Mouse (Mus musculus): ENCODE measurements at regions not wholly inside any gene's neighbourhood (a gene's known extent, or its start where the extent isn't known, plus 50 kb on each side); places are given as distances from the start of the nearest gene placed in this dataset.

DNA sequence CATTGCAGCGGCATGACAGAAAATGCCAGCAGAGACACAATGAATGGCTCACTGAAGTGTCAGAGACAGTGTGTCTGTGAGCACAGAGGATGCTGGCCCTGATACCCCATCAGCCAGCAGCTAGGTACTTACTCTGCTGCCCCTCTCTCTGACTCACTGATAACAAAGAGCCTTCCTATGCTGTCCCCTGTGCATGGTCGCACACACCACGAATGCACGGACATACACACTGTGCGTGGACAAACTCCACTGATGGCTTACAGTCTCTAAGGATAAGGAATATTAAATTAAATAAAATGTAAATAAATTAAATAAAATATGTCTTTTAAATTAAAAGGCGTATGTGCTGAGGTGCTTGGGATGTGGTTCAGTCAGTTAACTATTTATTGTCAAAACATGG is 438.2 kb downstream of the Rwdd3 start:
- 88% methylated on average over 6 of the region's 6 CpGs for WGBS
- no peak overlapping the region for H3K4me2 ChIP-seq
- H3K9me3 ChIP-seq (replicated peaks) = no peaks in the 10 kb centered on the region
- H3K4me1 ChIP-seq (replicated peaks) = no peaks in the 10 kb centered on the region
- no peaks in the 10 kb centered on the region for H3K36me3 ChIP-seq
- no peaks in the 10 kb centered on the region for H3K27me3 ChIP-seq (replicated peaks)
- no peak overlapping the region for H3K27ac ChIP-seq (ENCODE audit: poor library complexity, severe bottlenecking)
- no peak overlapping the region for H3K4me3 ChIP-seq
- 0 out of 2 replicates have a peak, but pooled peaks have one; percentile 36 for ATAC-seq (ENCODE audit: insufficient number of reproducible peaks, low FRiP score)
- H3K9ac ChIP-seq = no peak overlapping the region

DNA sequence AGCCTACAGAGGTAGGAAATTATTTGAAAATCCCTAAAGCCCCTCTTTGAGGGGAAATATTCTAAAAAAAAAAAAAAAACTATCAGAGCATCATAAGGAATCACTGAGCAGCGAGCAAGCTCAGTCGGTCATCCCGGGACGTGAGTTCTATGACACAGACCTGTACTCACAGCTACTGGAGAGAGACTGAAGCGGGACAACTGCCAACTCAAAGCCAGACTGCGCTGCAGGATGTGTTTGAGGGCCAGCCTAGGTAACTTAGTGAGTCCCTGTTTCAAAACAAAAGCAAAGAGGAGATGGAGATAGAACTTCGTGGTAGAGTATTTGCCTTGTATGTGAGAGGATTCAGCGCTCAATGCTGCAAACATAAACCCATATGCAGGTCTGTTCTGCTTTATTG is 439.1 kb downstream of the Rwdd3 start:
- Histone ChIP-seq H3K4me1 (replicated peaks) (no peaks in the 10 kb centered on the region), H3K27me3 (replicated peaks) (no peaks in the 10 kb centered on the region), H3K4me2 (no peak overlapping the region), H3K27ac (ENCODE audit: poor library complexity, severe bottlenecking) (no peak overlapping the region), H3K36me3 (no peaks in the 10 kb centered on the region), H3K4me3 (no peak overlapping the region), H3K9me3 (replicated peaks) (no peaks in the 10 kb centered on the region), H3K9ac (no peak overlapping the region)
- no peak for ATAC-seq (ENCODE audit: insufficient number of reproducible peaks, low FRiP score)
- 86% methylated on average over 8 of the region's 8 CpGs for WGBS

DNA sequence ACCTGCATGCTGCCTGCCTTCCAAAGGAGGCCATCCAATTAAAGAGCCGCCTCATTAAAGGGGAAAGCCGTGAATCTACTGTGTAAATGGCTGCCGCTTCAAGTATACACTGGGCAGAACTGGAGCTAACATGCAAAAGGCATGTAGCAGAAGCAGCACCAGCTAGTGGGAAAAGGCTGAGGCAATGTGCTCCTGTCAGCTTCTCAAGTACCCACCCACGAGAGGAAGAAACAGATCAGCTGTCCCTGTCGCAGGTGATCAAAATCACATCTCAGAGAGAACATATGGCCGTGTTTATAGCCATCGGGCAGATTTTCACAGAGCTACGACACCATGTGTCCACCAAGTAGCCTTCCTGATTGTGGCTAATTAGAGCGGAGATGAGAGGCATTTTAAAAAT is 440.2 kb downstream of the Rwdd3 start:
- H3K4me3 ChIP-seq = no peak overlapping the region
- H3K27me3 ChIP-seq (replicated peaks) = no peaks in the 10 kb centered on the region
- no peaks in the 10 kb centered on the region for H3K36me3 ChIP-seq
- no peak for ATAC-seq (ENCODE audit: insufficient number of reproducible peaks, low FRiP score)
- 76% methylated on average over 9 of the region's 9 CpGs for whole genome bisulfite sequencing
- no peak overlapping the region for H3K27ac ChIP-seq (ENCODE audit: poor library complexity, severe bottlenecking)
- H3K4me2 ChIP-seq = no peak overlapping the region
- H3K4me1 ChIP-seq (replicated peaks) = no peaks in the 10 kb centered on the region
- H3K9ac ChIP-seq = no peak overlapping the region
- no peaks in the 10 kb centered on the region for H3K9me3 ChIP-seq (replicated peaks)

DNA sequence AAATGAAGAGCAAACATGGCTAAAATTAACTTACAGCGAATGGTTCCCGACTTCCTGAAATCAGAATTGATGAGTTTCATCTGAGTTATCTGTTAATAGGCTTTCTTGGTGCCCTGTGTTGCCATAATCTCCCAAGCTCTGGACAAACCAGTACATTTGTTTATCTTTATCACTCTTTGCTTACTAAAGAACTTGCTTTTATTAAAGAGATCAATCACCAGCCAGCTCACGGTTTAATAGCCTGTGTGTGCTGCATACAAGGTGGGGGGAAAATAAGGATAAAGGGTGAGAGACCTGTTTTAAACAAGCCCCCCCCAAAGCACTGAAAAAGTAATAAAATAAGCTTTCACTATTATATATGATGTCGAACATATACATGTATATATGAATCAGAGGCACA is 441.3 kb downstream of the Rwdd3 start:
- Histone ChIP-seq H3K4me2 (no peak overlapping the region), H3K27me3 (replicated peaks) (no peaks in the 10 kb centered on the region), H3K36me3 (no peaks in the 10 kb centered on the region), H3K4me3 (no peak overlapping the region), H3K9ac (no peak overlapping the region), H3K4me1 (replicated peaks) (no peaks in the 10 kb centered on the region), H3K9me3 (replicated peaks) (no peaks in the 10 kb centered on the region), H3K27ac (ENCODE audit: poor library complexity, severe bottlenecking) (no peak overlapping the region)
- 75% methylated on average over 4 of the region's 4 CpGs for WGBS
- ATAC-seq (ENCODE audit: insufficient number of reproducible peaks, low FRiP score) = no peak

DNA sequence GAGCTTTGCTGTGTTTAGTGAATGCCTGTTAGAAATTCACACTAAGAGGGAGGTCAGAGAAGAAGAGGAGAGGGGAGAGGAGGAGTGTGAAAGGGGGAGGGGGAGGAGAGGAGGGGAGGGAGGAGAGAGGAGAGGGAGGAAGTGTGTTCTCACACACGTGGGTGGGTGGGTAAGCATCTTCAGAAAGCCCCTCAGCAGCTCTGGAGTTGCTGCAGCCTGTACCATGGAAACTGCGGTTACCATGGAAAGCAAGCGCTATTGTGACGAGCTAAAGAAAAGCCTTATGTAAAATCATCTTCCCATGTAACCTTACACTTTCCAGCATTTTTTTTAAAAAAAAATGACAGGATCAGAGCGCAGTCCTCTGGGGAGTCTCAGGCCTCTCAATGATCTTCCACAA is 441.8 kb downstream of the Rwdd3 start:
- Histone ChIP-seq H3K36me3 (no peaks in the 10 kb centered on the region), H3K4me1 (replicated peaks) (no peaks in the 10 kb centered on the region), H3K4me3 (no peak overlapping the region), H3K27ac (ENCODE audit: poor library complexity, severe bottlenecking) (no peak overlapping the region), H3K4me2 (no peak overlapping the region), H3K9me3 (replicated peaks) (no peaks in the 10 kb centered on the region), H3K27me3 (replicated peaks) (no peaks in the 10 kb centered on the region), H3K9ac (no peak overlapping the region)
- no peak for ATAC-seq (ENCODE audit: insufficient number of reproducible peaks, low FRiP score)
- 64% methylated on average over 5 of the region's 5 CpGs for WGBS

DNA sequence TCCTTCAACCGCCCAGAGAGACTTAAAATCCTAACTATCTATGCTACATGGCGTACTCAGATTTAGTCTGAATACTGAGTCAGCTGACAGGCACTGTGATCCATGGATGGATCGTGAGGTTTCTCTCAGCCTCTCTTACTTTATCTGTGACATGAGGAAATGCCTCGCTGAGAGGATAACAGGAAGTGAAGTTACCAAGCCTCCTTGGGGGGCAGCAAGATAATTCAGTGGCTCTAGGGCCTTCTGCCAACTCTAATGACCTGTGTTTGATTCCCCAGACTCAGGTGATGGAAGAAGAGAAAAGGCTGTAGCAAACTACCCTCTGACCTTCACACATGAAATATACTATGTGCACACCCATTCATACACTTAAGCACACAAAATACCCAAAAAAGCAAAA is 486.3 kb downstream of the Rwdd3 start:
- H3K9me3 ChIP-seq (replicated peaks) = no peaks in the 10 kb centered on the region
- H3K27ac ChIP-seq (ENCODE audit: poor library complexity, severe bottlenecking) = no peak overlapping the region
- H3K27me3 ChIP-seq (replicated peaks) = no peaks in the 10 kb centered on the region
- H3K36me3 ChIP-seq = no peaks in the 10 kb centered on the region
- H3K4me3 ChIP-seq = no peak overlapping the region
- WGBS = 34% methylated on average over 4 of the region's 4 CpGs
- no peak for ATAC-seq (ENCODE audit: insufficient number of reproducible peaks, low FRiP score)
- H3K4me2 ChIP-seq = no peak overlapping the region
- H3K4me1 ChIP-seq (replicated peaks) = no peaks in the 10 kb centered on the region
- H3K9ac ChIP-seq = no peak overlapping the region

DNA sequence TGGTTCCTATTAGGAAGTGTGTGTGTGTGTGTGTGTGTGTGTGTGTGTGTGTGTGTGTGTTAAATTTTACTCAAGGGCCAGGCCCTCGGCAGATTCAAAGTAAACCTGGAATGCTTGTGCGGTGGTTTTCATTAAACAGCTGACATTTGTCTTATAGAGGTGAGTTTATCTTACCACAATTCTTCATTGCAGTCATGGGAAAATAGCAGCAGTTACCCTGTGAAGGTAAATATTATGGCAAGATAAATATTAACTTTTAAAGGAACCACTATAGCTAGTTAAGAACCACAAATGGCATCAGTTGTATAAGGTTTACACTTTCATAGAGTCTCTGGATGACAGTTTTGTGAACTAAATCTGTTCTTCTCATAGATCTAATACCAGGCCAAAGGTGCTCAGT is 495.6 kb downstream of the Rwdd3 start:
- no peak overlapping the region for H3K4me2 ChIP-seq
- H3K27me3 ChIP-seq (replicated peaks) = no peaks in the 10 kb centered on the region
- no peak for ATAC-seq (ENCODE audit: insufficient number of reproducible peaks, low FRiP score)
- WGBS = 75% methylated on average over 2 of the region's 2 CpGs
- H3K36me3 ChIP-seq = no peaks in the 10 kb centered on the region
- no peak overlapping the region for H3K4me3 ChIP-seq
- H3K27ac ChIP-seq (ENCODE audit: poor library complexity, severe bottlenecking) = no peak overlapping the region
- no peaks in the 10 kb centered on the region for H3K4me1 ChIP-seq (replicated peaks)
- H3K9ac ChIP-seq = no peak overlapping the region
- no peaks in the 10 kb centered on the region for H3K9me3 ChIP-seq (replicated peaks)

DNA sequence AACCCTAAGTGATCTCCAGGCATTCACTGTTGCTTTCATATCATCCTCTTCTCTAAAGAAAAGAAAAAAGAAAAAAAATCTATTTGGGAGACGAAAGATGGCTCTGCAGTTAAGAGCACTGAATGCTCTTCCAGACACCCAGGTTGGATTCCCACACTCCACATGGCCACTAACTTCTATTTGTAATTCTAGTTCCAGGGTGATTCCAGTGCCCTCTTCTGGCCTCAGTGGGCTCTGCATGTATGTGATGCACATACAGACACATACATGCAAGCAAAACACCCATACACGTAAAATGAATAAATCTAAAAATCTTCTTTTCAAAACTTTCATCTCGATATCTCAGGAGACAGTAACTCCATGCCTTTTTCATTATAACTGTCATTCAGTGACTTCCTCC is 502.8 kb downstream of the Rwdd3 start:
- no peak for ATAC-seq (ENCODE audit: insufficient number of reproducible peaks, low FRiP score)
- no peak overlapping the region for H3K4me3 ChIP-seq
- no peak overlapping the region for H3K27ac ChIP-seq (ENCODE audit: poor library complexity, severe bottlenecking)
- 93% methylated on average over 3 of the region's 3 CpGs for WGBS
- no peak overlapping the region for H3K4me2 ChIP-seq
- no peaks in the 10 kb centered on the region for H3K36me3 ChIP-seq
- no peaks in the 10 kb centered on the region for H3K9me3 ChIP-seq (replicated peaks)
- H3K9ac ChIP-seq = no peak overlapping the region
- no peaks in the 10 kb centered on the region for H3K27me3 ChIP-seq (replicated peaks)
- H3K4me1 ChIP-seq (replicated peaks) = no peaks in the 10 kb centered on the region

DNA sequence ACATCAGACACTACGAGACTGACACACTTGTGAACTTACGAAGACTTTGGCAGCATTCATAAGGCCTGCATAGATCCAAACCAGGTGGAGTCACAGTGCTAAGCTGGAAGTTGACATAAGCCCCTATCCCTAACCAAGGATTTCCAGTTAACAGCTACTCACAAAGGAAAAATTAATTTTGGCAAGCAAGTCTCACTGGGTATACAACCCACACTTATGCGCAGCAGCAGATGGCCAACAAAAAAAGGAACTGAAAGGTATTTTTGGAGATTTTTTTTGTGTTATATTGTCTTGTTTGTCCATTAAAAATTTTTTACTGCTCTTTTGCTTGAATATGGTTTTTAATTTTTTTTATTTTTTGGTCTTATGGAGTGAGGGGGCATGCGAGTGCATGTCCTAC is 509.0 kb downstream of the Rwdd3 start:
- H3K4me2 ChIP-seq = no peak overlapping the region
- H3K36me3 ChIP-seq = no peaks in the 10 kb centered on the region
- no peaks in the 10 kb centered on the region for H3K9me3 ChIP-seq (replicated peaks)
- H3K9ac ChIP-seq = no peak overlapping the region
- H3K27me3 ChIP-seq (replicated peaks) = no peaks in the 10 kb centered on the region
- ATAC-seq (ENCODE audit: insufficient number of reproducible peaks, low FRiP score) = no peak
- H3K27ac ChIP-seq (ENCODE audit: poor library complexity, severe bottlenecking) = no peak overlapping the region
- no peak overlapping the region for H3K4me3 ChIP-seq
- 86% methylated on average over 4 of the region's 4 CpGs for WGBS
- no peaks in the 10 kb centered on the region for H3K4me1 ChIP-seq (replicated peaks)

DNA sequence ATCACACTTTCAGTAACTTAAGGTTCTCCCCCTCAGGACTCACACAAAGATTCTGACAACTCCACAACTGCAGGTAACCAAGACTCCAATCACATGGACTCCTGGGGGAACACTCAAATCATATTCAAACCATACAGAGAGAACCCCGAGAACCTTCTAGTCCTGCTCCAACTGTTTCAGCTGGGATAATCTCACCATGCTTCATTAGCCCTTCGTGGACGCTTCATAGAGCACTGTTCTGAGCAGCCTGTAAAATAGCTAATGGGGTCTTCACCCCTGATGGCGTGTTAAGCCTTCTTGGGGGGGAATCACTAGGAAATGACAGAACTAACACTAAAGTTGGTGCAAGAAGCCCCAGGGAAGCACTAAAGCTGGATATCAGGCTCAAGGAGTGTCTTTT is 510.7 kb downstream of the Rwdd3 start:
- no peak overlapping the region for H3K4me3 ChIP-seq
- no peak for ATAC-seq (ENCODE audit: insufficient number of reproducible peaks, low FRiP score)
- H3K4me2 ChIP-seq = no peak overlapping the region
- H3K4me1 ChIP-seq (replicated peaks) = no peaks in the 10 kb centered on the region
- no peak overlapping the region for H3K9ac ChIP-seq
- H3K9me3 ChIP-seq (replicated peaks) = no peaks in the 10 kb centered on the region
- H3K27me3 ChIP-seq (replicated peaks) = no peaks in the 10 kb centered on the region
- H3K36me3 ChIP-seq = no peaks in the 10 kb centered on the region
- WGBS = 80% methylated on average over 4 of the region's 4 CpGs
- no peak overlapping the region for H3K27ac ChIP-seq (ENCODE audit: poor library complexity, severe bottlenecking)

DNA sequence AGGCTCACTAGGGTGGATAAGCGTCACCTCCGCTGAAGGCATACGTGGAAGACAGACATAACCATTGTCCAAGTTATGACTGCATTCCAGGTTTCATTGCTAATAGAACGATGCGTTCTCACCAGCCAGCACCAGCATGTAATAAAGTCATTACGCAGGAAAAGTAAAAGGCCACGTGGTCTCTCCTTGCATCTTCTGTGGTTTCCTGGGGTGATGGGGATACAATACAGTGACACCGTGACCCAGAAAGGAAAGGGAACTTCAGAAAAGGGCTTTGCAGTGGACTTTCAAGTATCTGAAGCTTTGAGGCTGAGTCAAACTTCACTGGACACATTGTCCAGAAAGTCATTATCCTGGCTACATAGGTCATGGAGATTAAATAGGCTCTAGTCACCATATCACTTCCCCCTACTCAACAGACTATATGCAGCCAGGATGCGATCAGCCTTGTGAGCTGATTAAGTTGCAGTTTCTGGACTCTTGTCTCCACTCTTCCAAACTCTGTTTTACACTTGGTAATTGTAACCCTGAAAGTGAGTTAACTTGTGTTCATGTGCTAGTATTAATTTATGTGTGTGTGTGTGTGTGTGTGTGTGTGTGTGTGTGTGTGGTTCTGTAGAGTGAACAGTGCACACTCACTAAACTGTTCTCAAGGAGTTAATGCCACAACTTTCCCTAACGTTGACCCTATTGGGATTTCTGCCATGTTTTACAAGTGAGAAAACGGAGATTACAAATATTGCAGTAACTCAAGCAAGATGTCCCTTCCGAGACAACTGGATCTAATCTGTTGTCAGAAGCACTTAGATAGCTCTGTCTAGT is 522.2 kb downstream of the Rwdd3 start:
- no peaks in the 10 kb centered on the region for H3K36me3 ChIP-seq
- WGBS = 76% methylated on average over 12 of the region's 12 CpGs

DNA sequence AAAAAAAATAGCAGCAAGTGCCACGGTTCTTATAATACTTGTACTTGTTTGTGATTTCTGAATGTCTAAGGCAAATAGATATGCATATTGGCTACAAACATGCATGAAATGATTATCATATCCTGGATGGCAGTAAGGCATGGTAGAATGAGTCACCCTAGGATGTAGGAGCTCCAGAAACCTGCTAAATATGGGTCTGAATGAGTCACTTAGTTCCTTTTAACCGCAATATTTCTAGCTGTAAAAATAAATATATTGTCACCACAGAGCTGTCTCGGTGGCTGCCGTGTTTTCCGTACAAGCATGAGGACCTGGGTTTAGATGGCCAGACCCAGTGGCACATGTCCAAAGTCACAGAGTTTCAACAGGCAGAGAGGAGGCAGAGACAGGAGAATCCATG is 523.1 kb downstream of the Rwdd3 start:
- no peak for ATAC-seq (ENCODE audit: insufficient number of reproducible peaks, low FRiP score)
- Histone ChIP-seq H3K9ac (no peak overlapping the region), H3K4me3 (no peak overlapping the region), H3K36me3 (no peaks in the 10 kb centered on the region), H3K27ac (ENCODE audit: poor library complexity, severe bottlenecking) (no peak overlapping the region), H3K4me1 (replicated peaks) (no peaks in the 10 kb centered on the region), H3K4me2 (no peak overlapping the region), H3K9me3 (replicated peaks) (no peaks in the 10 kb centered on the region), H3K27me3 (replicated peaks) (no peaks in the 10 kb centered on the region)
- 75% methylated on average over 5 of the region's 5 CpGs for WGBS

More for the DNA sequence above, 522.2 kb downstream of the Rwdd3 start:
- no peak overlapping the region for H3K4me2 ChIP-seq
- H3K9me3 ChIP-seq (replicated peaks) = no peaks in the 10 kb centered on the region
- H3K27me3 ChIP-seq (replicated peaks) = no peaks in the 10 kb centered on the region
- H3K27ac ChIP-seq (ENCODE audit: poor library complexity, severe bottlenecking) = no peak overlapping the region
- no peak overlapping the region for H3K4me3 ChIP-seq
- ATAC-seq (ENCODE audit: insufficient number of reproducible peaks, low FRiP score) = no peak
- no peak overlapping the region for H3K9ac ChIP-seq
- H3K4me1 ChIP-seq (replicated peaks) = no peaks in the 10 kb centered on the region
